Comparison of ENCODE assay signal across 10 mouse cellular contexts in the genomic region with DNA sequence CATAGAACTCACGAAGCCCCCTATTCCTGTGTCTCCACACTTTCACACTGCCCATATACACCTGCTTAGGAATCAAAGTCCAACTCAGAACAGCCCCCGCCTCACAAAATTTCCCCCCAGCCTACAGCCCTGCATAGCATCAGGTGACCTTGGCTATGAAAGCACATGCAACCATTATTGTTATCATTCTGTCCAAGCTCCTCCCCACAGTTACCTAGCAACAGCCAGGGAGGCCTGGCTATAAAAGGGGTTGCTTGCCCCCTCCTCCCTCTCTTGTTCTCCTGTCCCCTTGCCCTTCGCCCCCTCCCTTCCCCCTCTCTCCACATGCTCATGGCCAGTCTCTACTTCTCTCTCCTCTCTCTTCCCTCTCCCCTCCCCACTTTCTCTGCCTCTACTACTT.
DNase-seq lines count a peak whose midpoint lies in the region; ATAC-seq and TF ChIP-seq lines count a peak whose summit lies in the region.
"Had no signal": no experiment of that assay in that cellular context is flagged by ENCODE, and none has a peak within 500 bp of the region (broad histone marks: within the 10 kb centered on the region; RNA-seq: fewer than 3 reads in every experiment).

No protein-coding gene starts in this region.

- 0 out of 4 replicates have a peak, but pooled peaks cover 0 to 4% of the 10 kb centered on the region in 2 experiments for H3K4me1 ChIP-seq in MEL (ENCODE audit: control insufficient read depth in 1 of 2, insufficient read depth in 2 of 2, low read length in 2 of 2)
- peaks cover 24% of the 10 kb centered on the region for H3K4me1 ChIP-seq in hindbrain, embryonic 10.5 days (replicated peaks)
- peaks cover 10% of the 10 kb centered on the region; the same call in 1 of the 2 replicates for H3K4me1 ChIP-seq in midbrain, embryonic 14.5 days (ENCODE audit: control insufficient read depth, insufficient read depth, low read length)

- H3K79me2 ChIP-seq in MEL (ENCODE audit: control insufficient read depth, insufficient read depth, low read length, poor library complexity), result no peaks in the 10 kb centered on the region

- no peak for DNase-seq in MEL (ENCODE audit: low read depth, low spot score)
- peak; percentile 66 for DNase-seq in embryo, embryonic 10 days (ENCODE audit: low spot score)
- peak; percentile 68 for DNase-seq in hindbrain, embryonic 10.5 days (ENCODE audit: low spot score)
- DNase-seq in midbrain, embryonic 14.5 days, result peak; percentile 45
- no peak for DNase-seq in layer of hippocampus, adult 9-11 months
- no peak for DNase-seq in adrenal gland, adult (ENCODE audit: inconsistent age in 2 of 2, low spot score in 1 of 2)
- no peak for DNase-seq in gastrocnemius, adult 18-20 months (ENCODE audit: low spot score)
- DNase-seq: right cerebral cortex, postnatal 14 days; thymus, postnatal 14 days had no signal

- 63% methylated on average over 3 of the region's 3 CpGs for WGBS in hindbrain, embryonic 10.5 days
- WGBS in midbrain, embryonic 14.5 days, result 29% methylated on average over 3 of the region's 3 CpGs

- peaks cover 0 to 4% of the 10 kb centered on the region in 2 experiments; a peak in 1 of 4 replicates for H3K27me3 ChIP-seq in MEL (ENCODE audit: control insufficient read depth in 1 of 2, insufficient read depth in 2 of 2, low read length in 2 of 2)
- no peaks in the 10 kb centered on the region for H3K27me3 ChIP-seq in hindbrain, embryonic 10.5 days (ENCODE audit: insufficient read depth, poor library complexity, severe bottlenecking)
- H3K27me3 ChIP-seq in midbrain, embryonic 14.5 days (ENCODE audit: control insufficient read depth, insufficient read depth, low read length), result no peaks in the 10 kb centered on the region

- no peak for TF ChIP-seq POLR2A in MEL (IDR thresholded peaks at IDR 0.05; ENCODE audit: control insufficient read depth in 1 of 2, insufficient read depth in 1 of 2, low read depth in 1 of 2, low read length in 2 of 2, poor library complexity in 1 of 2)

- H3K4me3 ChIP-seq in MEL (ENCODE audit: control insufficient read depth in 1 of 2, insufficient read depth in 1 of 2, low read depth in 2 of 2, low read length in 2 of 2), result no peak overlapping the region
- H3K4me3 ChIP-seq in hindbrain, embryonic 10.5 days, result no peak overlapping the region
- H3K4me3 ChIP-seq in midbrain, embryonic 14.5 days (replicated peaks; ENCODE audit: low read depth, low read length), result no peak overlapping the region

- TF ChIP-seq RAD21 in MEL (IDR thresholded peaks at IDR 0.05; ENCODE audit: low read depth, low read length), result no peak

- TF ChIP-seq CTCF in MEL (IDR thresholded peaks at IDR 0.05 in 2 of 3, conservative IDR thresholded peaks at IDR 0.05 in 1 of 3; ENCODE audit: control insufficient read depth in 1 of 3, insufficient read depth in 1 of 3, low read depth in 2 of 3, low read length in 3 of 3, poor library complexity in 1 of 3, severe bottlenecking in 1 of 3), result no peak

- H3K4me2 ChIP-seq in midbrain, embryonic 14.5 days (ENCODE audit: low read length), result no peak overlapping the region

- H3K9me3 ChIP-seq in MEL (replicated peaks; ENCODE audit: insufficient read depth, low read length), result no peaks in the 10 kb centered on the region
- no peaks in the 10 kb centered on the region; the same call in 1 of the 2 replicates for H3K9me3 ChIP-seq in hindbrain, embryonic 10.5 days
- H3K9me3 ChIP-seq in midbrain, embryonic 14.5 days (ENCODE audit: control insufficient read depth, low read length), result no peaks in the 10 kb centered on the region

- no peak overlapping the region for H3K27ac ChIP-seq in MEL (ENCODE audit: control insufficient read depth, low read depth, low read length)
- peak overlapping the region; percentile 83 for H3K27ac ChIP-seq in hindbrain, embryonic 10.5 days
- H3K27ac ChIP-seq in midbrain, embryonic 14.5 days (replicated peaks; ENCODE audit: low read depth, low read length), result 0 out of 2 replicates have a peak overlapping the region, but pooled peaks have one; percentile 20
- H3K27ac ChIP-seq: liver, embryonic 14.5 days had no signal

- no peak overlapping the region for H3K9ac ChIP-seq in MEL (ENCODE audit: control insufficient read depth, low read depth, low read length, poor library complexity, severe bottlenecking)
- no peak overlapping the region for H3K9ac ChIP-seq in midbrain, embryonic 14.5 days (replicated peaks; ENCODE audit: low read length)
- H3K9ac ChIP-seq: liver, embryonic 14.5 days had no signal

- H3K36me3 ChIP-seq in MEL (ENCODE audit: control insufficient read depth in 1 of 2, insufficient read depth in 2 of 2, low read length in 2 of 2), result no peaks in the 10 kb centered on the region
- no peaks in the 10 kb centered on the region for H3K36me3 ChIP-seq in hindbrain, embryonic 10.5 days
- no peaks in the 10 kb centered on the region for H3K36me3 ChIP-seq in midbrain, embryonic 14.5 days (ENCODE audit: control insufficient read depth, insufficient read depth, low read length)

- ATAC-seq in midbrain, embryonic 14.5 days (ENCODE audit: low FRiP score, low TSS enrichment), result peak; percentile 53; the same call in 1 of the 2 replicates

- no peak for TF ChIP-seq EP300 in MEL (IDR thresholded peaks at IDR 0.05; ENCODE audit: low read depth in 1 of 2, low read length in 2 of 2)

TF ChIP-seq in MEL, 35 proteins besides CTCF, POLR2A, EP300 and RAD21:
- TF ChIP-seq USF1 (IDR thresholded peaks at IDR 0.05; ENCODE audit: low read depth, low read length), result peak; percentile 44; the same call in 1 of the 2 replicates
- no peak for TF ChIP-seq ZKSCAN1 (IDR thresholded peaks at IDR 0.05; ENCODE audit: low read depth, low read length)

Comparison
In these comparisons a context has a peak if more than half of its experiments do, and no peak if none do; other contexts are left out.
1. DNase-seq: peak in embryo, embryonic 10 days (single experiment), hindbrain, embryonic 10.5 days (single experiment) and midbrain, embryonic 14.5 days (single experiment); none in MEL (single experiment), layer of hippocampus, adult 9-11 months (single experiment), adrenal gland, adult (0 of 2) and gastrocnemius, adult 18-20 months (single experiment).